Mouse (Mus musculus) neural tube, postnatal 0 days (tissue): ENCODE results near the gene Lrrc32. TPM values are rescaled to one million over a fixed set of nuclear protein-coding genes. Genes with fewer than 3 reads are reported as not detected.

Source experiments
- polyA plus RNA-seq: library from polyadenylated mRNA; unstranded; fragments of >200 nt; fragmentation: Nextera tagmentation; extraction: Ambion mirVana; gene quantifications from 2 replicates; pipeline ENCODE4 v1.2.1, GENCODE M21; 2015

The Lrrc32 gene
- polyA plus RNA-seq = 4.7 and 4.9 TPM in 2 replicates

DNA sequence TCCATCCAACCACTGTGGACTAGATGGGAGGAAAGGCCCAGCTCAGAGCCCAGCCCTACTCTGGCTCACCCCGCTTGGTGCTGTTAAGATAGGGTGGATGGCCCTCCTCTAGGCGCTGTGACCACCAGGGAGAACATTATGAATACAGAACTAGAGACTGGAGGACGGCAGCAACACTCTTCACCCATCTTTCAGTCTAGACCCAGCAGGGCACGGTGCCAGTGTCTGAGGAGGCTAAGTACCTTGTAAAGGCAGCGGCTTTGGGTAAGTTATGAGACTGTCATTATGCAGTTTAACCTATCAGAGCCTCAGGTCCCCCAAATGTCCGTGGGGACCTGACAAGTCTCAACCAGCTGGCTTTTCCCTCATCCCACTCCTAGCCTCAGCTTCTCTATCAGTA is at the start of gene Lrrc32:
Lrrc32 (plus strand) TSS at position 153 of the 400 bp plus-strand sequence.

DNA sequence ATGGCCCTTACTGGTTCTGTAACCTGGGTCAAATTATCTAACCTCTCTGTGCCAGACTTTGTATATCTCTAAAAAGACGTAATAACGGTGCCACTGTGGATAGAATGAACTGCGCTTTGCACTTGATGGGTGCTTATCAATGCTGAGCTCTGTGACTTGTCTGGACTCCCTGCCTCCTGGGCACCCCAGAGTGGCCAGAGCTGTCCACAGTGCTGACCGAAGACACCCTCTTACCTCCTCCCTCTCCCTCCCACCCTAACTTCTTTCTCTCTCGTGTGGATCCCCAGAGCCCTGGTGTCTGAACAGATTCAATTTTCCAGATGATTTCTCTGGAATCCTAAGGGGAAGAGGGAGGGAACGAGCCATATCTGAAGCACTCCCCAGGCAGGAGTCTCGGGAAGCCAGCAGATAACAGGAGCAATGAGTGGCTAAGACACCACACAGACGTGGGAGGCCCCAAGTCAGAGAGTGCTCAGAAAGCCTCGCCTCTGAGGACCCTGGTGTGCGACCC is 49.1 kb upstream of the Lrrc32 start, which contains the start of gene Gucy2d:
Gucy2d (plus strand) TSS at position 461 of the 511 bp plus-strand sequence.

Other genes starting within 250 kb of the Lrrc32 start
- gene Acer3, start 168.1 kb upstream of the Lrrc32 start, polyA plus RNA-seq = 22.7 and 25.5 TPM in 2 replicates
- gene Tsku, start 128.0 kb upstream of the Lrrc32 start, polyA plus RNA-seq = 6.9 TPM in 2 replicates
- gene Gucy2d, start 48.9 kb upstream of the Lrrc32 start, polyA plus RNA-seq = 0.43 and 0.85 TPM in 2 replicates
- gene Emsy, start 167.5 kb downstream of the Lrrc32 start, polyA plus RNA-seq = 16.8 and 17.0 TPM in 2 replicates
- gene Thap12, start 213.8 kb downstream of the Lrrc32 start, polyA plus RNA-seq = 42.7 and 45.4 TPM in 2 replicates